Comparison of ENCODE assay signal across 23 mouse cellular contexts in the genomic region with DNA sequence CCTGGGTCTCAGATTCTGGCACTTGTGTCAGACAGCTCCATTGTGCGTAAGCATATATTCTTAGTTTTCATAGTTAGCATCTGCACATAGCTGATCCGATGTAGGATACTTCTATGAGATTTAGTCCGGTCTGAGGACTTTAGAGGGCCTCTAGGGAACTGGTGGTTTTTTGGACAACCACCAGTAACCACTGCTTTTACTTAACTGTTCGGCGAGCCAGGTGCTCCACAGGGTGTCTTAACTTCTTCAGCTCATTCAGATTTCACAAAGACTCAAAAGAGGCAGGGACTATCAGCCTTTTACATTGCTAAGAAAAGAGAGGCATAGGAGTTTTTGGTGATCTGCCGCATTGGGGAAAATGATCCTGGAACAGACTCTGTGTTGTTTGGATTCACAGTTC.
"Had no signal": no experiment of that assay in that cellular context is flagged by ENCODE, and none has a peak within 500 bp of the region (broad histone marks: within the 10 kb centered on the region; RNA-seq: fewer than 3 reads in every experiment).

No protein-coding gene starts in this region.

- ATAC-seq: inflammation-experienced regulatory T-cells, adult 6 months; intestine, embryonic 15.5 days; intestine, postnatal 0 days had no signal

- H3K27me3 ChIP-seq: heart, embryonic 13.5 days; heart, embryonic 15.5 days; hindbrain, embryonic 13.5 days; hindbrain, embryonic 15.5 days; intestine, embryonic 15.5 days; limb, embryonic 12.5 days had no signal

- H3K4me3 ChIP-seq: heart, adult 2 months; heart, embryonic 13.5 days; heart, embryonic 15.5 days; hindbrain, embryonic 13.5 days; hindbrain, embryonic 15.5 days; intestine, embryonic 15.5 days; layer of hippocampus, adult 2 months; limb, embryonic 10.5 days; limb, embryonic 12.5 days had no signal

- H3K9me3 ChIP-seq: heart, embryonic 13.5 days; heart, embryonic 15.5 days; hindbrain, embryonic 13.5 days; hindbrain, embryonic 15.5 days; intestine, embryonic 15.5 days; limb, embryonic 10.5 days; limb, embryonic 12.5 days had no signal

- H3K9ac ChIP-seq: heart, embryonic 13.5 days; heart, embryonic 15.5 days; hindbrain, embryonic 13.5 days; hindbrain, embryonic 15.5 days; intestine, embryonic 15.5 days; limb, embryonic 12.5 days had no signal

- H3K4me1 ChIP-seq: heart, embryonic 15.5 days had no signal

- H3K36me3 ChIP-seq: heart, embryonic 13.5 days; heart, embryonic 15.5 days; hindbrain, embryonic 13.5 days; hindbrain, embryonic 15.5 days; intestine, embryonic 15.5 days; limb, embryonic 10.5 days; limb, embryonic 12.5 days had no signal

- H3K27ac ChIP-seq: heart, adult 2 months; heart, embryonic 13.5 days; heart, embryonic 15.5 days; hindbrain, embryonic 13.5 days; hindbrain, embryonic 15.5 days; intestine, embryonic 15.5 days; limb, embryonic 10.5 days; limb, embryonic 12.5 days had no signal

- H3K4me2 ChIP-seq: heart, embryonic 11.5 days; heart, embryonic 13.5 days; heart, embryonic 15.5 days; hindbrain, embryonic 13.5 days; hindbrain, embryonic 15.5 days; intestine, embryonic 15.5 days; limb, embryonic 12.5 days; liver, embryonic 11.5 days had no signal

- DNase-seq: gastrocnemius, postnatal 14 days; gastrocnemius, postnatal 36 days; heart, adult 2 months; heart, postnatal 14 days; heart, postnatal 36 days; kidney, adult 18-20 months; kidney, adult 8-10 months; kidney, postnatal 10 days; kidney, postnatal 25 days; kidney, postnatal 4 days; liver had no signal
